Mouse (Mus musculus) heart, postnatal 0 days (tissue): ENCODE results near the gene Acp5. TPM values are rescaled to one million over a fixed set of nuclear protein-coding genes. Genes with fewer than 3 reads are reported as not detected.
A peak's percentile ranks its signal among the peaks of the same experiment; 100 is the strongest.

Experiments used
- ATAC-seq: fragments of 200-750 bp; cut with Nextera tagmentation; 2 replicates; pipeline ENCODE4 v1.8.0; 2017; ENCODE audit warnings: low read depth, moderate number of reproducible peaks, moderate library complexity; ENCODE audit not compliant: insufficient read depth
- DNase-seq: peaks from one replicate; pipeline ENCODE4 v3.0.0-alpha.2; 2016; ENCODE audit warnings: low spot score
- H3K27ac ChIP-seq: fragments of 300-500 bp; sonication (generic); 2 replicates; pipeline ENCODE4 v1.5.1; 2014; ENCODE audit warnings: low read depth, mild to moderate bottlenecking
- H3K27me3 ChIP-seq: fragments of 300-500 bp; sonication (generic); 2 replicates; pipeline ENCODE4 v1.6.1; 2014; ENCODE audit warnings: low read length, mixed read lengths; ENCODE audit not compliant: control insufficient read depth, insufficient read depth
- H3K36me3 ChIP-seq: fragments of 300-500 bp; sonication (generic); replicated peaks from 2 replicates; pipeline ENCODE4 v1.6.1; 2014; ENCODE audit warnings: low read length, mixed read lengths; ENCODE audit not compliant: control insufficient read depth, insufficient read depth
- H3K4me1 ChIP-seq: fragments of 300-500 bp; sonication (generic); 2 replicates; pipeline ENCODE4 v1.6.1; 2014; ENCODE audit warnings: antibody characterized with exemption; ENCODE audit not compliant: control insufficient read depth, insufficient read depth
- H3K4me2 ChIP-seq: fragments of 300-500 bp; sonication (generic); 2 replicates; pipeline ENCODE4 v1.6.1; 2014; ENCODE audit warnings: low read depth, mild to moderate bottlenecking, low read length, moderate library complexity
- H3K4me3 ChIP-seq: fragments of 300-500 bp; sonication (generic); 2 replicates; pipeline ENCODE4 v1.5.1; 2014; ENCODE audit warnings: low read depth, low read length
- H3K9ac ChIP-seq: fragments of 300-500 bp; sonication (generic); replicated peaks from 2 replicates; pipeline ENCODE4 v1.6.1; 2014; ENCODE audit warnings: low read depth, low read length, mixed read lengths
- H3K9me3 ChIP-seq: fragments of 300-500 bp; sonication (generic); replicated peaks from 2 replicates; pipeline ENCODE4 v1.6.1; 2016; ENCODE audit warnings: low read length; ENCODE audit not compliant: control insufficient read depth
- CTCF ChIP-seq: IDR thresholded peaks from 2 replicates; pipeline ENCODE4 v1.5.1; 2016; ENCODE audit warnings: antibody characterized with exemption, control low read depth, low read depth
- EP300 ChIP-seq: IDR thresholded peaks from 2 replicates; pipeline ENCODE4 v1.6.1; 2016; ENCODE audit warnings: antibody characterized with exemption, low read depth
- WGBS: fragments of 180-500 bp; shearing (Covaris S2); extraction: QIAGEN DNeasy Blood & Tissue Kit; methylation state at CpG from one replicate; pipeline ENCODE4 v1.1.7; 2014; 5-methylcytosine and 5-hydroxymethylcytosine counted together
- polyA plus RNA-seq: library from polyadenylated mRNA; unstranded; fragments of >200 nt; fragmentation: Nextera tagmentation; extraction: Ambion mirVana; gene quantifications from 2 replicates; pipeline ENCODE4 v1.2.1, GENCODE M21; 2015
- total RNA-seq: library from RNA; depleted of rRNA; stranded (reverse); fragments of >200 nt; gene quantifications from 2 replicates; pipeline ENCODE4 v1.2.3, GENCODE M21; 2014; ENCODE audit warnings: low replicate concordance; rRNA removed

The Acp5 gene
- total RNA-seq, result 0.77 and 4.4 TPM in 2 replicates
- 2.0 TPM in 2 replicates for polyA plus RNA-seq

DNA sequence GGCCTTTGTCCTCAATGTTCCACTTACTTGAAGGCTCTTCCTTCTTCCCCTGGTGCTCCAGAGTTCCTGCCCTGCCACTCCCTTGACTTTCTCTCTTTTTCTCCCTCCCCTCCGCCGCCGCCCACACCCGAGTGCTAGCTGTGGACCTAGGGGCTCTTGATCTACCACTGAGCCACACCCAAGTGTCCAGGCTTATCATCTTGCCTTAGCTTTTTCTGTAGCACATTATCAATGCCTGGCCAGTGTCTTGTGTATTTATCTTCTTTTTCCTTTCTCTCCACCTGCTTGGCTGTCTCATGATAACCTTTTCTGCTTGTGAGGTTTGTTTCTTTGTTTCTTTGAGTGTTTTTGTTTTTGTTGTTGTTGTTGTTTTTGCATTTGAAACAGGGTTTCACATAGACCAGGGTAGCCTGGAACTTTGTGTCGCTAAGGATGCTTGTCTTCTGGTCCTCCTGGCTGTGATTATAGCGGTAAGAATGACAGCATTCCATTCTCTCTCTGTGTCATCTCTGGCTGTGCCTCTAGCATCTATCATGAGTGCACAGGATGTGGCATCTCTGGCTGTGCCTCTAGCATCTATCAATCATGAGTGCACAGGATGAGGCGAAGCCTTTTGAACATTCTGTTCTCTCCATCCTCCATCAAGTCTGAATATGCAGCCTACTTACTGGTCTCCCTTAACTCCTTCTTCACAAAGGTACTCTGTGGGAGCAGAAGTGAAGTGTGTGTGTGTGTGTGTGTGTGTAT, at the start of gene Acp5:
Acp5 (minus strand) TSS at position 68 of the 747 bp plus-strand sequence.
- 63% methylated on average over 7 of the region's 7 CpGs for WGBS
- Histone ChIP-seq H3K4me3 (no peak within 1 kb of the TSS), H3K27me3 (peaks cover 4% of the 10 kb centered on the region; the same call in 1 of the 2 replicates), H3K4me1 (peaks cover 7% of the 10 kb centered on the region; the same call in 1 of the 2 replicates), H3K4me2 (no peak within 1 kb of the TSS), H3K36me3 (no peaks in the 10 kb centered on the region), H3K9ac (no peak within 1 kb of the TSS), H3K27ac (peak within 1 kb of the TSS; percentile 39; the same call in 1 of the 2 replicates), H3K9me3 (no peaks in the 10 kb centered on the region)
- no peak for DNase-seq
- no peak for TF ChIP-seq CTCF
- TF ChIP-seq EP300, result no peak
- ATAC-seq, result no peak

DNA sequence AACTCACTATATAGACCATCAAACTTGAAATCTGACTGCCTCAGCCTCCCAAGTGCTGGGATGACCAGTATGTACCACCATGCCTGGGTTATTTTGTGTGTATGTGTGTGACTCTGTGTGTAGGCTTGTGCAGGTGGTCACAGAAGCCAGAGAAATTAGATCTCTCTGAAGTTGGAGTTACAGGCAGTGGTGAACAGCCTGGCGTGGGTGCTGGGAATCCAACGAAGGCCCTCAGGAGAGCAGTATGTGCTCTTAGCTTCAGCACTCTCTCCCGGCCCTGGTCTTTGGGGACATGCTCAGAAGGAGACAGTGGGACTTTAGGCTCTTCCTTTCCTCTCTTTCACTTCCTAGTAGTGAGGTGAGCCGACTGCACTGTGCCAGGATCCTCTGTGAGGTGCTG, 36.8 kb upstream of the Acp5 start:
- Histone ChIP-seq H3K36me3 (no peaks in the 10 kb centered on the region), H3K27ac (no peak overlapping the region), H3K9ac (no peak overlapping the region), H3K4me2 (no peak overlapping the region), H3K9me3 (0 out of 2 replicates have a peak, but pooled peaks cover 7% of the 10 kb centered on the region), H3K27me3 (no peaks in the 10 kb centered on the region), H3K4me3 (no peak overlapping the region), H3K4me1 (no peaks in the 10 kb centered on the region)
- no peak for TF ChIP-seq EP300
- TF ChIP-seq CTCF, result no peak
- 73% methylated on average over 4 of the region's 4 CpGs for WGBS
- ATAC-seq (no peak), DNase-seq (no peak)

DNA sequence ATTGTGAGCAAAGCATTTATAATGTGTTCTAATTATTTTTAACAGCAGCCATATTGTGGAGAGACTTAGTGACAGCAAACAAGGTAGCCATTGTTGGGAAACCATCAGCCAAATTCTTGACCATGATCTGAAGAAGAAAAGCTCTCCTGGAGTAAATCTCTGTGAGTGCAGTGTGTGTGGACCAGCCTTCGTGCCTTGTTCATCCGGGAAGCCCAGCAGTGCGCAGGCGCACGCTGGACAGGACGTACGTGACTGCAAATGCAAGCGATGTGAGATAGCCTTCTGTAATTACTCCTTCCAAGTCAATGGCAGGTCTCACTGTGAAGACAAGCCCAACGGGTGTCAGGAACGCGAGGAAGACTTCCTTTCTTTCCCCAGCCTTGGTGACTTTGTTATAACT, 33.8 kb upstream of the Acp5 start:
- ATAC-seq, result no peak

DNA sequence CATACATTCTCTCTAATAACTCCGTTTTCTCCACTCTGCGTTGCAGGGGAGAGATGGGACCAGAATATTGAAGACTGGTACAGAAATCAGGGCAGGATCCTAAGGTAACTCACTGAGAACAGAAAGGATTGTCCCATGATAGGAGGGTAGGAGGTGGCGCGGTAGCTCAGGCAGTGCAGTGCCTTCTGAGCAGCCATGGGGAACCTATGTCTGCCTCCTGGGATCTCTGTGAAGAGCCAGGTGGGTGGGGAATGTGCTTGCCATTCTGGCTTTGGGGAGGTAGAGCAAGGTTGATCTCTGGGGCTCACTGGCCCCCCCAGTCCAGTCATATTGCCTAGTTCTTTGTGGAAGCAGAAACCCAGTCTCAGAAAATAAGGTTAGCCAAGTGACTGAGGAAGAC, 32.2 kb upstream of the Acp5 start:
- 94% methylated on average over 4 of the region's 4 CpGs for WGBS
- ATAC-seq, result no peak
- no peak overlapping the region for H3K9ac ChIP-seq
- H3K9me3 ChIP-seq, result 0 out of 2 replicates have a peak, but pooled peaks cover 6% of the 10 kb centered on the region
- H3K36me3 ChIP-seq, result no peaks in the 10 kb centered on the region
- no peak overlapping the region for H3K4me3 ChIP-seq
- H3K27ac ChIP-seq, result no peak overlapping the region
- 0 out of 2 replicates have a peak, but pooled peaks cover 4% of the 10 kb centered on the region for H3K27me3 ChIP-seq
- H3K4me2 ChIP-seq, result no peak overlapping the region
- no peak for TF ChIP-seq CTCF
- no peak for TF ChIP-seq EP300
- no peaks in the 10 kb centered on the region for H3K4me1 ChIP-seq
- no peak for DNase-seq

More for the DNA sequence above, 33.8 kb upstream of the Acp5 start:
- Histone ChIP-seq H3K36me3 (no peaks in the 10 kb centered on the region), H3K9ac (no peak overlapping the region), H3K9me3 (0 out of 2 replicates have a peak, but pooled peaks cover 6% of the 10 kb centered on the region), H3K27me3 (no peaks in the 10 kb centered on the region), H3K4me3 (no peak overlapping the region), H3K27ac (no peak overlapping the region), H3K4me1 (no peaks in the 10 kb centered on the region), H3K4me2 (no peak overlapping the region)
- no peak for DNase-seq
- TF ChIP-seq CTCF (no peak), EP300 (no peak)
- 87% methylated on average over 11 of the region's 11 CpGs for WGBS

DNA sequence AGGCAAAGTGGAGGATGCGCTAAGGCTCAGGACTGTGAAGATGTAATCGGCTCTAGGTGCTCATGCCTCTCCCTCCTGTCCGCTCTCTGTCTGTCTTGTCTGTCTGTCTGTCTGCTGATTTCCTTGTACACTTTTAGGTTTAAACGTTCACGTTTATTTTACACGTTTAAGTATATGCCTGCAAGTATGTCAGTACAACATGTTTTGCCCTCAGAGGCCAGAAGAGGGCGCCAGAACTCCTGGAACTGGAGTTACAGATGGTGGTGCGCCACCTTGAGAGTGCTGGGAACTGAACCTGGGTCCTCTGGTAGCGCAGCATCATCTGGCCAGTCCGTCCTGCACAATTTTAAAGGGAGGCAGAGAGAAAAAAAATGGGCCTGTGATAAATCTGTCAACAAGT, 31.2 kb upstream of the Acp5 start:
- no peak for ATAC-seq
- Histone ChIP-seq H3K4me1 (no peaks in the 10 kb centered on the region), H3K4me3 (no peak overlapping the region), H3K4me2 (no peak overlapping the region), H3K27ac (no peak overlapping the region), H3K9ac (no peak overlapping the region), H3K27me3 (0 out of 2 replicates have a peak, but pooled peaks cover 4% of the 10 kb centered on the region), H3K9me3 (0 out of 2 replicates have a peak, but pooled peaks cover 6% of the 10 kb centered on the region), H3K36me3 (no peaks in the 10 kb centered on the region)
- 82% methylated on average over 10 of the region's 10 CpGs for WGBS
- TF ChIP-seq EP300 (no peak), CTCF (no peak)
- DNase-seq, result no peak
